Mouse (Mus musculus): ENCODE data around the gene Dock9. TPM values are rescaled to one million over a fixed set of nuclear protein-coding genes. Genes with fewer than 3 reads are reported as not detected.
A peak's percentile ranks its signal among the peaks of the same experiment; 100 is the strongest.

The Dock9 gene
- polyA plus RNA-seq, 1 experiment from 2014 or later: 8.5 TPM

DNA sequence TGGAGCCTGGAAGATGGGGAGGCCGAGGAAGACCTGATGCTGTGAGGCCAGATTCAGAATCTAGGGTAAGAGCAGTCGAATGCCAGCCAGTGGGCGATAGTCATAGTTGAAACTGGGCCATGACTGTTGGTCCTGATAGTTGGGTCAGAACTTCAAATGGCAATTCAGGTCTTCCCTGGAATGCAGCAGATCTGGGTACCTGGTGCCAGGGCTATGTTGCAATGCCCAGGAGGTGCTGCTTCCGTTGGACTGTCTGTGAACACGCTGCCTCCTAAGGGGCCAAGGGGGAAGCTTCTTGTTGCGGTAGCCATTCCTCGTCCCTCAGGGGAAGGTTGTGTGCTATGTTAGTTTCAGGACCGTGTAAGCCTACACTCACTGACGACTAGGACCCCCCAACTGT is 266.8 kb downstream of the Dock9 start:
- ATAC-seq (no peak), DNase-seq (ENCODE audit: low spot score) (no peak)
- 87% methylated on average over 9 of the region's 9 CpGs for WGBS

DNA sequence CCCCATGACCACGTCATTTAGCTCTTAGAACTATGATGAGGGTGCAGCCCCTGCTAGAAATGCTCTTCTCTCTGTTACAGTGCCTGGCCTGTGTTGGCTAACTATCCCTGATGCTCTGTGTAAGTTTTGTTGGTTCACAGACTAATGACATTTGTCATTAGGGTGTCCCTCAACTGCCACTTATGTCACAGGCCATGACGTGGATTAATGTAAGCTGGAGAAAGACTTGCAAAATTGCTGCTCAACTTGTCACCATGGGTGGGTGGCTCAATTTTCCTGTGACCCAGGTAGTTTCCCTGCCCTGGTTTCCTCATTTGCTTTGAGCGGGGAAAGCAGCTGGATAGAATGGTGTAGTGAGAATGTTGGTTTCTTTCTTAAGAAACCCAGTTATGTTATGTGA is 269.8 kb downstream of the Dock9 start:
- DNase-seq (ENCODE audit: low spot score) (no peak), ATAC-seq (no peak)
- Histone ChIP-seq H3K36me3 (ENCODE audit: control insufficient read depth, insufficient read depth, low read length) (no peaks in the 10 kb centered on the region), H3K27me3 (replicated peaks; ENCODE audit: control insufficient read depth, insufficient read depth, low read length) (no peaks in the 10 kb centered on the region), H3K27ac (ENCODE audit: low read depth, low read length) (no peak overlapping the region), H3K9ac (ENCODE audit: low read length) (no peak overlapping the region), H3K4me1 (ENCODE audit: control insufficient read depth, insufficient read depth, low read length) (no peaks in the 10 kb centered on the region), H3K9me3 (replicated peaks; ENCODE audit: control insufficient read depth, low read length) (no peaks in the 10 kb centered on the region), H3K4me3 (ENCODE audit: low read depth, low read length) (no peak overlapping the region), H3K4me2 (ENCODE audit: low read length) (no peak overlapping the region)
- WGBS: 78% methylated on average over 3 of the region's 3 CpGs

More for the DNA sequence above, 266.8 kb downstream of the Dock9 start:
- Histone ChIP-seq H3K4me2 (ENCODE audit: low read length) (no peak overlapping the region), H3K27me3 (replicated peaks; ENCODE audit: control insufficient read depth, insufficient read depth, low read length) (no peaks in the 10 kb centered on the region), H3K4me3 (ENCODE audit: low read depth, low read length) (no peak overlapping the region), H3K4me1 (ENCODE audit: control insufficient read depth, insufficient read depth, low read length) (no peaks in the 10 kb centered on the region), H3K27ac (ENCODE audit: low read depth, low read length) (no peak overlapping the region), H3K9me3 (replicated peaks; ENCODE audit: control insufficient read depth, low read length) (no peaks in the 10 kb centered on the region), H3K36me3 (ENCODE audit: control insufficient read depth, insufficient read depth, low read length) (no peaks in the 10 kb centered on the region), H3K9ac (ENCODE audit: low read length) (no peak overlapping the region)

DNA sequence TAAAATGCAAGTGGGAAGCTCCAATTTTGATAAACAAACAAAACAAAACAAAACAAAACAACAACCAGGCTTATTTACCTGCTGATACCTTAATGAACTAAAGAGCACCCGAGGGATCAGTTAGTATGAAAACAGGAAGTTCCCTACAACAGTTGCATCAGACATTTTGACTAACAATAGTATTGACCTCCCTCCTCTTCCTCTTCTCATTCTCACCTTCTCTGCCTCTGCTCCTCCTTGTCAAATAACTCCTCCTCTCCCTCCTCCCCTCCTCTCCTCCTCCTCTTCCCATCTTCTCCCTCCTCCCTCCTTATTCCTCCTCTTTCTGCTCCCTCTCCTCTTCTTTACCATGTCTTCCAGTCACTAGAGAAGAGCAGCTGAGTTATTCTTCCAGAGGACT is 270.4 kb downstream of the Dock9 start:
- DNase-seq (ENCODE audit: low spot score) (no peak), ATAC-seq (no peak)
- H3K27ac ChIP-seq (ENCODE audit: low read depth, low read length): no peak overlapping the region
- no peaks in the 10 kb centered on the region for H3K27me3 ChIP-seq (replicated peaks; ENCODE audit: control insufficient read depth, insufficient read depth, low read length)
- H3K4me3 ChIP-seq (ENCODE audit: low read depth, low read length): no peak overlapping the region
- H3K9me3 ChIP-seq (replicated peaks; ENCODE audit: control insufficient read depth, low read length): no peaks in the 10 kb centered on the region
- H3K4me2 ChIP-seq (ENCODE audit: low read length): no peak overlapping the region
- no peaks in the 10 kb centered on the region for H3K4me1 ChIP-seq (ENCODE audit: control insufficient read depth, insufficient read depth, low read length)
- 91% methylated on average over 1 of the region's 1 CpGs for WGBS
- H3K36me3 ChIP-seq (ENCODE audit: control insufficient read depth, insufficient read depth, low read length): no peaks in the 10 kb centered on the region
- H3K9ac ChIP-seq (ENCODE audit: low read length): no peak overlapping the region

DNA sequence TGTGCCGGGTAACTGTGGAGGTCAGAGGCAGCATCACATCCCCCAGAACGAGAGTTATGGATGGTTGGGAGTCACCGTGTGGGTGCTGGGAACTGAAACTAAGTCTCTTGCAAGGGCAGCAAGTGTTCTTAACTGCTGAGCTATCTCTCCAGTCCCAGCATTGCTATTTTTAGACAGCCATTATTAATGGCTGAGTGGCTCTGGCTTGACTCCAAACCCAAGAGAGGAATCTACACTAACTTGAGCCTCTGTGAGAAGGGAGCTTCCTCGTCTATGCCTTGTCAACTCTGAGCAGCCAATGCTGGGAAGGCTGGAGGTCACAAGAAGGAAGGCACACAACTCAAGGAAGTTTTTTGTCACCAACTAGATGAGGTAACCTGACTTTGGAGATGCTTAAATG is 275.9 kb downstream of the Dock9 start:
- Histone ChIP-seq H3K27ac (ENCODE audit: low read depth, low read length) (no peak overlapping the region), H3K4me2 (ENCODE audit: low read length) (no peak overlapping the region), H3K4me3 (ENCODE audit: low read depth, low read length) (no peak overlapping the region), H3K4me1 (ENCODE audit: control insufficient read depth, insufficient read depth, low read length) (no peaks in the 10 kb centered on the region), H3K27me3 (replicated peaks; ENCODE audit: control insufficient read depth, insufficient read depth, low read length) (no peaks in the 10 kb centered on the region), H3K9ac (ENCODE audit: low read length) (no peak overlapping the region), H3K36me3 (ENCODE audit: control insufficient read depth, insufficient read depth, low read length) (no peaks in the 10 kb centered on the region), H3K9me3 (replicated peaks; ENCODE audit: control insufficient read depth, low read length) (no peaks in the 10 kb centered on the region)
- DNase-seq (ENCODE audit: low spot score) (peak; percentile 41), ATAC-seq (no peak)
- 77% methylated on average over 4 of the region's 4 CpGs for WGBS

DNA sequence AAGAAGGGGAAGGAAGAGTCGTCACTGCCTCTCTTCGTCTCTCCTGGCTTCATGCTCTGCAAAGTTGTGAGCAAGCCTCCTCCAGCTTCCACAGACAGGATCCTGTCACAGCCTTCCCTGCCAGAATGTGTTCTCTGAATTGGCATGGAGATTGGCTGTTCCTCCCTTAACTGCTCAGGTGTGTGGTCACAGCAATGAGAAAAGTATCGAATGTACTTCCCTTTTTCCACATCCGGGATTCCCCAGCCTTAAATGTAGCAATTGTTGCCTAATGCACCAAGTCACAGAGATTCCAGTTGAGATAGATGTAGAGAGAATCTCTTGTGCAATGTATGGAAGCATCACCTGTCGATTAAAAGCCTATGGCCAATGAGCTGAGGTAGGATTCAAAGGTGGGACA is 280.8 kb downstream of the Dock9 start:
- no peak overlapping the region for H3K27ac ChIP-seq (ENCODE audit: low read depth, low read length)
- no peaks in the 10 kb centered on the region for H3K9me3 ChIP-seq (replicated peaks; ENCODE audit: control insufficient read depth, low read length)
- H3K9ac ChIP-seq (ENCODE audit: low read length): no peak overlapping the region
- no peaks in the 10 kb centered on the region for H3K36me3 ChIP-seq (ENCODE audit: control insufficient read depth, insufficient read depth, low read length)
- H3K27me3 ChIP-seq (replicated peaks; ENCODE audit: control insufficient read depth, insufficient read depth, low read length): no peaks in the 10 kb centered on the region
- H3K4me2 ChIP-seq (ENCODE audit: low read length): no peak overlapping the region
- H3K4me3 ChIP-seq (ENCODE audit: low read depth, low read length): no peak overlapping the region
- ATAC-seq (no peak), DNase-seq (ENCODE audit: low spot score) (no peak)
- no peaks in the 10 kb centered on the region for H3K4me1 ChIP-seq (ENCODE audit: control insufficient read depth, insufficient read depth, low read length)
- 88% methylated on average over 5 of the region's 5 CpGs for WGBS

DNA sequence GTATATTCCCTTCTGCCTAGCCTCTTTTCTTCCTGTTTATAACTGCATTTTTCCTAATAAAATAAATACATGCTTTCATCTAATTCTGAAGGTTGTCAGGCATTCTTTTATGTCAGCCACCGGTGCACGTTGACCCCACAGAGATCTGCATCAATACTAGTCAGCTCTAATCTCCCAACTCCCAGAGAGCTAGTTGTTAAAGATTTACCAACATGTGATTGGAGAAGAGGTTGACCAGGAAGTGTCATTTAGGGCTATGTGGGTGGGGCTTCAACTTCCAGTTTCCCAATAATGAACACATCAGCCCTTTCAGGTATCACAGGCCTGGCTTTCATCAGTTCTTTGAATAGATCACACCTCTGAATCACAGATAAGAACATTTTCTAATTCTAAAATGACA is 288.7 kb downstream of the Dock9 start:
- H3K4me3 ChIP-seq (ENCODE audit: low read depth, low read length): no peak overlapping the region
- DNase-seq (ENCODE audit: low spot score): no peak
- H3K27me3 ChIP-seq (replicated peaks; ENCODE audit: control insufficient read depth, insufficient read depth, low read length): peaks cover 19% of the 10 kb centered on the region
- ATAC-seq: no peak
- 84% methylated on average over 2 of the region's 2 CpGs for WGBS
- H3K27ac ChIP-seq (ENCODE audit: low read depth, low read length): no peak overlapping the region
- H3K4me1 ChIP-seq (ENCODE audit: control insufficient read depth, insufficient read depth, low read length): no peaks in the 10 kb centered on the region; the same call in 1 of the 2 replicates
- H3K4me2 ChIP-seq (ENCODE audit: low read length): no peak overlapping the region
- H3K9ac ChIP-seq (ENCODE audit: low read length): no peak overlapping the region
- no peaks in the 10 kb centered on the region for H3K9me3 ChIP-seq (replicated peaks; ENCODE audit: control insufficient read depth, low read length)
- no peaks in the 10 kb centered on the region for H3K36me3 ChIP-seq (ENCODE audit: control insufficient read depth, insufficient read depth, low read length)

DNA sequence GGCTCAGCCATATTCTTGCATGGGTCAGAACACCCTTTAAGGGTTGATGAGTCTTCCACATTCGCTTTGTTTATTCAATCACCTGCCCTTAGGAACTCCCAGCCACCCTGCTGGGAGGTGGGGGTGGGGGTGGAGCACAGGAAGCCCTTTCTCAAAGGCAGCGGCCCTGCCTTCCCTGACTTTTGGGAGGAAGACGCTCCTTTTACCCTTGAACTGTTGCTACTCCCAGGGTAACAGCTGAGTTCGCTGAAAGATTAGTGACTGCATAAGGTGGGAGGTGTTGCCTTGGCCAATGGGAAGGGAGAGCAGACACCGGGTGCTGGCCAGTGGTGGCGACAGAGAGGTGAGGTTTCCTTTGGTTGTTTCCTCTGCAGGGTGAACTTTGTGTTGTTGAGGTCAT is 291.3 kb downstream of the Dock9 start:
- H3K27ac ChIP-seq (ENCODE audit: low read depth, low read length): no peak overlapping the region
- no peak overlapping the region for H3K9ac ChIP-seq (ENCODE audit: low read length)
- peaks cover 19% of the 10 kb centered on the region for H3K27me3 ChIP-seq (replicated peaks; ENCODE audit: control insufficient read depth, insufficient read depth, low read length)
- H3K4me2 ChIP-seq (ENCODE audit: low read length): no peak overlapping the region
- ATAC-seq: no peak
- H3K9me3 ChIP-seq (replicated peaks; ENCODE audit: control insufficient read depth, low read length): no peaks in the 10 kb centered on the region
- no peaks in the 10 kb centered on the region; the same call in 1 of the 2 replicates for H3K4me1 ChIP-seq (ENCODE audit: control insufficient read depth, insufficient read depth, low read length)
- DNase-seq (ENCODE audit: low spot score): no peak
- no peak overlapping the region for H3K4me3 ChIP-seq (ENCODE audit: low read depth, low read length)
- H3K36me3 ChIP-seq (ENCODE audit: control insufficient read depth, insufficient read depth, low read length): no peaks in the 10 kb centered on the region
- 10% methylated on average over 6 of the region's 6 CpGs for WGBS

DNA sequence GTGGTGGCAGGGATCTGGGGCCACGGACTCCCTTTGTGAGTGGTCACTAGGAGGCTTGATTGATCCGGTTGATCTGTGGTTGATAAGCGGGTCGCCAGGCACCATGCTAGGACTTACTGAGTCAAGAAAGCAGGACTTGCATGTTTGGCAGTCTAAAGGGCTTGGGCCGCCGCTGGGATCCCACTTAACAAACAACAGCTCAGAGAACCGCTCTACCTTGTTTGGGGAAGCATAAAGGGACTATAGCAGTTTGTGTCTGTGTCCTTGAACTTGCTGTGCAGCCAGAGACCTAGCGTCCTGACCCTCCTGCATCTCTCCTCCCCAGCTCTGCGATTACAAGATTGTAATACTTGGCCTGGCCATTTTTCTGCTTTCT is 292.2 kb downstream of the Dock9 start:
- no peak overlapping the region for H3K4me3 ChIP-seq (ENCODE audit: low read depth, low read length)
- H3K9me3 ChIP-seq (replicated peaks; ENCODE audit: control insufficient read depth, low read length): no peaks in the 10 kb centered on the region
- H3K9ac ChIP-seq (ENCODE audit: low read length): no peak overlapping the region
- 0 out of 2 replicates have a peak overlapping the region, but pooled peaks have one; percentile 39 for H3K4me2 ChIP-seq (ENCODE audit: low read length)
- DNase-seq (ENCODE audit: low spot score) (no peak), ATAC-seq (no peak)
- WGBS: 21% methylated on average over 9 of the region's 9 CpGs
- H3K27me3 ChIP-seq (replicated peaks; ENCODE audit: control insufficient read depth, insufficient read depth, low read length): peaks cover 19% of the 10 kb centered on the region
- H3K4me1 ChIP-seq (ENCODE audit: control insufficient read depth, insufficient read depth, low read length): no peaks in the 10 kb centered on the region; the same call in 1 of the 2 replicates
- H3K36me3 ChIP-seq (ENCODE audit: control insufficient read depth, insufficient read depth, low read length): no peaks in the 10 kb centered on the region
- H3K27ac ChIP-seq (ENCODE audit: low read depth, low read length): no peak overlapping the region

DNA sequence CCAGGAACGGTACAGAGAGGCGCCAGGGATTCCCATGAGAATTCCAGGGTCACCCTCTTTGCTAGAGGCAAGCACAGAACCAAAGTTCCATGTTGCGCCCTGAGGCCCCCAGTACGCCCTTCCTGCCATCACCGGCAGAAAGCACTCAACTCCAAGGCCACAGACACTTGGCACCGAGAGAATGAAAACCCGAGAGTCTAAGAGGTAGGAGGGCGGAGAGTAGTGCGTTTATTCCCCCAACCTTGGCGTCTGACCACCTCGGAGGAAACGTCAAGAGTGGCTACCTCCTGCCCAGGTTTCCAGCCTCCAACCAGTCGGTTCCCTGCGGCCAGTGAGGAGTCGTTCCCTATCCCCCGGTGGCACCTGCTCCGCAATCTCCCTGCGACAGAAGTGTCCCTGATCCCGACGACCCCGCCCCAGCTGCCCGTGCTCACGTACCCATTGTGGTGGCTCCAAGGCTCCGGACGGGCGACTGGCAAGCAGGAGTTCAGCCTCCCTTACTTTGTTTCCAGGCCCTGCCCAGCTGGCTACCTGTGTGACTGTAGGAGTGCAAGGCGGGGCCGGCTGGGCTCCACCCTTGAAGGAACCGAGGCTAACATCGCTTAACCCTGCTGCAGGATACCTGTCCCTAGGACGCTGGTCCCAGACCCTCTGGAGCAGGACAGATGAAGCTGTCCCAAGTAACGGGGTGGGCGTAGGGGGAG is 292.7 kb downstream of the Dock9 start, which contains the start of gene Slc15a1:
TSS of gene Slc15a1 (minus strand) at position 472 of the 704 bp plus-strand sequence.
- H3K9me3 ChIP-seq (replicated peaks; ENCODE audit: control insufficient read depth, low read length): no peaks in the 10 kb centered on the region
- no peaks in the 10 kb centered on the region for H3K36me3 ChIP-seq (ENCODE audit: control insufficient read depth, insufficient read depth, low read length)
- H3K27ac ChIP-seq (ENCODE audit: low read depth, low read length): no peak within 1 kb of the TSS
- no peak for DNase-seq (ENCODE audit: low spot score)
- 9% methylated on average over 33 of the region's 33 CpGs for WGBS
- H3K4me1 ChIP-seq (ENCODE audit: control insufficient read depth, insufficient read depth, low read length): no peaks in the 10 kb centered on the region; the same call in 1 of the 2 replicates
- H3K4me3 ChIP-seq (ENCODE audit: low read depth, low read length): no peak within 1 kb of the TSS
- H3K4me2 ChIP-seq (ENCODE audit: low read length): peak within 1 kb of the TSS; percentile 39
- no peak for ATAC-seq
- peaks cover 19% of the 10 kb centered on the region for H3K27me3 ChIP-seq (replicated peaks; ENCODE audit: control insufficient read depth, insufficient read depth, low read length)
- no peak within 1 kb of the TSS for H3K9ac ChIP-seq (ENCODE audit: low read length)

Measured in forebrain, embryonic 14.5 days (tissue).